Mouse (Mus musculus): ENCODE data around the gene Mtor. TPM values are rescaled to one million over a fixed set of nuclear protein-coding genes. Genes with fewer than 3 reads are reported as not detected.

Mtor gene
- polyA plus RNA-seq, 1 experiment from 2014 or later: 16.5 TPM

DNA sequence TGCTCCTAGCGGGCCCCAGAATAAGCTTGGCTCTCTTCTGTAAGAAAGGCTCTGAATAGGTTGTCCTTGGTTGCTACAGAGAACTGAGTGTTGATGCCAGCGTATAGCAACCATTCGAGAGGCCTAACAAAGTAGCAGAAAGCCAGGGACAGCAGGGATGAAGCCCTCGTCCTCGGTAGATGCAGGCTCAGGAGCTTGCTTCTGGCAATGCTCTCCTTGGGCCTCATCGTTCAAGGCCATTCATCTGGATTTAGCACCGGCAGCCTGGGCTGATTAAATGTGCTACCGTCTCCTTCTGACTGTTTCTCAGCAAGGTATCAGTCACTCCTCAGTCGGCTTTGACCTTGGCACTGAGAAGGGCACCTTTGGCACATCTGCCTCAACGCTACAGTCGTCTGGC lies 19.3 kb upstream of the Mtor start:
- no peaks in the 10 kb centered on the region for H3K27me3 ChIP-seq
- no peak for ATAC-seq (ENCODE audit: low FRiP score, low read depth)
- H3K36me3 ChIP-seq: peaks cover 7% of the 10 kb centered on the region; the same call in 1 of the 2 replicates
- no peak overlapping the region for H3K4me2 ChIP-seq (replicated peaks)
- H3K4me3 ChIP-seq: no peak overlapping the region
- H3K27ac ChIP-seq: no peak overlapping the region
- no peaks in the 10 kb centered on the region for H3K9me3 ChIP-seq
- H3K9ac ChIP-seq: no peak overlapping the region
- H3K4me1 ChIP-seq: no peaks in the 10 kb centered on the region
- 82% methylated on average over 11 of the region's 11 CpGs for WGBS

- H3K27ac ChIP-seq: no peak overlapping the region
- H3K36me3 ChIP-seq: peaks cover 8% of the 10 kb centered on the region; the same call in 1 of the 2 replicates
- H3K9ac ChIP-seq: no peak overlapping the region
- no peaks in the 10 kb centered on the region for H3K27me3 ChIP-seq
- H3K4me1 ChIP-seq: no peaks in the 10 kb centered on the region
- peak; percentile 51; the same call in 1 of the 2 replicates for ATAC-seq (ENCODE audit: low FRiP score, low read depth)
- H3K4me2 ChIP-seq (replicated peaks): no peak overlapping the region
- H3K9me3 ChIP-seq: no peaks in the 10 kb centered on the region
- 24% methylated on average over 6 of the region's 6 CpGs for WGBS
- no peak overlapping the region for H3K4me3 ChIP-seq
Observed at GRCm38 (mm10) chr4:148429686-148430085, 18.7 kb upstream of the Mtor start.

DNA sequence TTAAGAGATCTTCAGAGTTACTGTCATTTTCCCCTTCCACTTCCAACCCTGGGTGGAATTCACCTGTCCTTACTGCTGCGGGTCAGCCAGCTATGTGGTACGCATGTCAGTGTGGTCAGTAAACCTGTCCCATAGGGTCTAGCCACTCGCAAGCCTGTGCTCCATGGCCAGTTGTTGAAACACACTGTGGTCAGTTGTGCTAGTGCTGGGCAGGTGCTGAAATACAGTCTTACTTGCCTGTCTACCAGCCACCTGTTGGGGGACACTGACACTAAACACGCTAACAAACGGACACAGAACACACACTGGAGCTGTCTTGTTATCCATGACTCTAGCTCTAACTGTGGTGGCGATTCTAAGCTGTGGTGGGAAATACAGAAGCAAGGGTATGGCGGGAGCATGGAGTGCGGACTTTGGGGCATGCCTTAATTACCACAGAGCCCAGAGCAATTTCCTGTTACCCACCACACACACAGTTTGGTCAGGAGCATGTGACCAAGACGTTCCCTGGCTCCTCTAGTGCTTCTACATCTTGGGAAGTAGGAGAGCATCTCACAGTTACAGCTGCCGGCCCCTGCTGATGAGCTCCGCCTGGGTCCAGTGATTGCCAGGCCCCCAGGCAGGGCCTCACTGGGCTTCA lies 17.4 kb upstream of the Mtor start:
- Histone ChIP-seq H3K27ac (no peak overlapping the region), H3K36me3 (peaks cover 20% of the 10 kb centered on the region), H3K4me3 (no peak overlapping the region), H3K4me1 (no peaks in the 10 kb centered on the region), H3K9ac (no peak overlapping the region), H3K27me3 (no peaks in the 10 kb centered on the region), H3K9me3 (no peaks in the 10 kb centered on the region), H3K4me2 (replicated peaks) (no peak overlapping the region)
- 68% methylated on average over 11 of the region's 11 CpGs for WGBS
- no peak for ATAC-seq (ENCODE audit: low FRiP score, low read depth)

- Histone ChIP-seq H3K4me3 (no peak overlapping the region), H3K4me1 (no peaks in the 10 kb centered on the region), H3K9me3 (no peaks in the 10 kb centered on the region), H3K9ac (no peak overlapping the region), H3K27ac (no peak overlapping the region), H3K36me3 (peaks cover 24% of the 10 kb centered on the region), H3K27me3 (no peaks in the 10 kb centered on the region), H3K4me2 (replicated peaks) (no peak overlapping the region)
- no peak for ATAC-seq (ENCODE audit: low FRiP score, low read depth)
- WGBS: 91% methylated on average over 4 of the region's 4 CpGs
Observed at GRCm38 (mm10) chr4:148432488-148432887, 15.9 kb upstream of the Mtor start.

DNA sequence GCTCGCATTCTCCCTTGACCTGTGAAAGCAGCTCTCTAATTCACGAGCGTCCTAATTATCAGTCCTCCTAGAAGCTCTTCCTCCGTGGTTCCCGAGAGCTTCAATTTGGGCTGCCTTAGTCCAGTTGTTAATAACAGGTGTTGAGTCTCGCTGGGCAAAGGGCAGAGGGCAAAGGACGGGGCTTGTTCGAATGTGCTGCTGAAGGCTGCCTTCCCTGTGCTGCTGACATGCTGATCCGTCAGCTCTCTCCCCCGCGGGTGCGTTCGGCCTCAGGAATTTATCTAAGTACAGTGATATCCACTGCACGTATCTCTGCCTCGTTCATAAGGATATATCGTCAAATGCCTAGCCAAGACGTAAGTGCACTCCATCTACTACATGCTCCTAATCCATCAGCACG lies 15.1 kb upstream of the Mtor start:
- H3K4me2 ChIP-seq (replicated peaks): no peak overlapping the region
- H3K27me3 ChIP-seq: no peaks in the 10 kb centered on the region
- no peak overlapping the region for H3K27ac ChIP-seq
- 62% methylated on average over 18 of the region's 18 CpGs for WGBS
- H3K4me3 ChIP-seq: no peak overlapping the region
- no peak overlapping the region for H3K9ac ChIP-seq
- no peak for ATAC-seq (ENCODE audit: low FRiP score, low read depth)
- peaks cover 24% of the 10 kb centered on the region for H3K36me3 ChIP-seq
- H3K4me1 ChIP-seq: no peaks in the 10 kb centered on the region
- no peaks in the 10 kb centered on the region for H3K9me3 ChIP-seq

- no peak overlapping the region for H3K27ac ChIP-seq
- H3K4me2 ChIP-seq (replicated peaks): no peak overlapping the region
- H3K4me3 ChIP-seq: no peak overlapping the region
- H3K27me3 ChIP-seq: no peaks in the 10 kb centered on the region
- H3K36me3 ChIP-seq: peaks cover 24% of the 10 kb centered on the region
- H3K9me3 ChIP-seq: no peaks in the 10 kb centered on the region
- ATAC-seq (ENCODE audit: low FRiP score, low read depth): no peak
- WGBS: 85% methylated on average over 5 of the region's 5 CpGs
- no peak overlapping the region for H3K9ac ChIP-seq
- no peaks in the 10 kb centered on the region for H3K4me1 ChIP-seq
Observed at GRCm38 (mm10) chr4:148433813-148434212, 14.6 kb upstream of the Mtor start.

DNA sequence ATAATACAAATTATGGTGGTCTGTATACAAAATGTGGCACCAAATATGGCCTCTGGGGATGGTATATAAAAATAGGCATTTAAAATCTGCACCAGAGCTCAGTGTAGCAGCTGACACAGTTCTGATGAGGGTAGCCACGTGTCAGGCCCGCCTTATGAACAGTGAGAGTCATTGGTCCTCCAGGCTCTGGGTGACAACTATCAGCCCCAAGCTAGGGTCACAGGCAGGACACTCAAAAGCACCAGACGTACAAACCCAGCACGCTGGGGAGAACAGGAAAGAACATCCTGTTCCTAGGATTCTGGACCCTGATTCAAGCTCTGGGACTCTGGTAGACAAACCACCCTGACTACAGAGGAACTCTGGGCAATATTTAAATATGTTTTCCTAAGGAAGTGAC lies 13.9 kb upstream of the Mtor start:
- peaks cover 24% of the 10 kb centered on the region for H3K36me3 ChIP-seq
- whole genome bisulfite sequencing: 86% methylated on average over 4 of the region's 4 CpGs
- H3K4me3 ChIP-seq: no peak overlapping the region
- ATAC-seq (ENCODE audit: low FRiP score, low read depth): no peak
- no peaks in the 10 kb centered on the region for H3K9me3 ChIP-seq
- no peak overlapping the region for H3K27ac ChIP-seq
- no peaks in the 10 kb centered on the region for H3K27me3 ChIP-seq
- H3K4me2 ChIP-seq (replicated peaks): no peak overlapping the region
- H3K9ac ChIP-seq: no peak overlapping the region
- H3K4me1 ChIP-seq: no peaks in the 10 kb centered on the region

DNA sequence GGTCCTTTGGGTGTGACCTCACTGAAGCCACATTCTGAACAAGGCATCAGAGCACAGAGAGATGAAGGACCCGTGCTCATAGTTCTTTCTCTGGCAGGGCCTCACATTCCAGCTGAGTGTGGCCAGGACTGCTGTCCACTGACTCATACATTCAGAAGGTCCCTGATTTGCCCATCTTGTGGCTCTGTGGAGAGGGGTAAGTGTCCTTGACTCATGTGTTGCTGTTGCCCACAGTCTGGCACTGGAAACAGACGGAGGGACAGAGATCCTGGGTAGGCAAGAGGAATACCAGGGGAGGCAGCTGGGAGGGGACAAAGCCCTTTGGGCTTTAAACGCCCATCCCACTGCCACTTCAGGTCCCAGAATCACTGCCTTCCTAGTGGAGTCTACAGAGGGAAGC lies 13.3 kb upstream of the Mtor start:
- H3K27me3 ChIP-seq: no peaks in the 10 kb centered on the region
- 0 out of 2 replicates have a peak overlapping the region, but pooled peaks have one; percentile 13 for H3K9ac ChIP-seq
- no peak overlapping the region for H3K4me3 ChIP-seq
- H3K27ac ChIP-seq: no peak overlapping the region
- ATAC-seq (ENCODE audit: low FRiP score, low read depth): no peak
- peaks cover 26% of the 10 kb centered on the region for H3K36me3 ChIP-seq
- no peaks in the 10 kb centered on the region for H3K9me3 ChIP-seq
- H3K4me2 ChIP-seq (replicated peaks): no peak overlapping the region
- no peaks in the 10 kb centered on the region for H3K4me1 ChIP-seq
- 84% methylated on average over 3 of the region's 3 CpGs for WGBS

- Histone ChIP-seq H3K4me2 (replicated peaks) (no peak overlapping the region), H3K9ac (0 out of 2 replicates have a peak overlapping the region, but pooled peaks have one; percentile 13), H3K27ac (no peak overlapping the region), H3K36me3 (peaks cover 31% of the 10 kb centered on the region), H3K27me3 (no peaks in the 10 kb centered on the region), H3K4me3 (no peak overlapping the region), H3K4me1 (no peaks in the 10 kb centered on the region), H3K9me3 (no peaks in the 10 kb centered on the region)
- no peak for ATAC-seq (ENCODE audit: low FRiP score, low read depth)
- WGBS: 72% methylated on average over 6 of the region's 6 CpGs
Observed at GRCm38 (mm10) chr4:148435657-148436330, 12.6 kb upstream of the Mtor start.

DNA sequence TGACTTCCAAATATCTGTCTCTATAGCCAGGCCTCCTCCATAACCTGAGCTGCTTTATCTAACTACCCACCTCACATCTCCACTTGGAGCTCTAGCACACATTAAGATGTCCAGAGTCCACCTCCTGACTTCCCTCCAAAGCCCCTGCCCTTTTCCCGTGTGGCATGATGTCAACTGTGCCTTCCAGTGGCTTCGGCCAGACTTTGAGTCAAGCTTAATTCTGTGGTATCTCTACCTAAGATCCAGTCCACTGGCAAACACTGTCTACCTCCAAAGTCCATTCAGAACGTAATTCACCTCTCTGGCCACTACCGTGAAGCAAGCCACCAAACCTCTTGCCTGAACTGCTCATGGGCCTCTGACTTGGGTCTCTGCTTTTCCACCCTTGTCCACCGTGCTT lies 6.5 kb upstream of the Mtor start:
- H3K9me3 ChIP-seq: no peaks in the 10 kb centered on the region
- no peak overlapping the region for H3K9ac ChIP-seq
- H3K4me3 ChIP-seq: no peak overlapping the region
- peaks cover 8% of the 10 kb centered on the region; the same call in 1 of the 2 replicates for H3K36me3 ChIP-seq
- H3K27me3 ChIP-seq: no peaks in the 10 kb centered on the region
- H3K4me1 ChIP-seq: peaks cover 17% of the 10 kb centered on the region
- no peak overlapping the region for H3K4me2 ChIP-seq (replicated peaks)
- 95% methylated on average over 5 of the region's 5 CpGs for WGBS
- ATAC-seq (ENCODE audit: low FRiP score, low read depth): no peak
- no peak overlapping the region for H3K27ac ChIP-seq

DNA sequence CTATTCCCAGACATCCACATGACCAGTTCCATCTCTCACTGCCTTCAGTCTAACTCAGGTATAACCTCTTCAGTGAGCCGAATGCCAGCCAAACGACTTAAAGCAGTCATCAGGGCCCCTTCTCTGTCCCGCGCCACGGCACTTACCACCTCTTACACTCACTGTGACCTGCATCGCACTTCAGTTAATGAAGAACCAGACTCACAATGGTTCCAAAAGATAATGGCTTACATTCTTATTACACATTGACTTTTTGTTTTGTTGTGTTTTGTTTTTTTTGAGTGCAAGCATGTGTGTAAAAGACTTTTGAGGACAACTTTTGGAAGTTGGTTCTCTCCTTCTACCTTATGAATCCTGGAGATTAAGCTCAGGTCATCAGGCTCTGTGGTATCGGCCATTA lies 5.8 kb upstream of the Mtor start:
- Histone ChIP-seq H3K27me3 (no peaks in the 10 kb centered on the region), H3K9me3 (no peaks in the 10 kb centered on the region), H3K36me3 (peaks cover 8% of the 10 kb centered on the region; the same call in 1 of the 2 replicates), H3K4me1 (peaks cover 19% of the 10 kb centered on the region), H3K4me2 (replicated peaks) (no peak overlapping the region), H3K27ac (no peak overlapping the region), H3K9ac (no peak overlapping the region), H3K4me3 (no peak overlapping the region)
- WGBS: 93% methylated on average over 7 of the region's 7 CpGs
- no peak for ATAC-seq (ENCODE audit: low FRiP score, low read depth)

- Histone ChIP-seq H3K9ac (peak within 1 kb of the TSS; percentile 83), H3K27me3 (no peaks in the 10 kb centered on the region), H3K36me3 (peaks cover 8% of the 10 kb centered on the region; the same call in 1 of the 2 replicates), H3K4me2 (replicated peaks) (peak within 1 kb of the TSS; percentile 93), H3K4me1 (peaks cover 25% of the 10 kb centered on the region), H3K9me3 (no peaks in the 10 kb centered on the region), H3K27ac (peak within 1 kb of the TSS; percentile 67), H3K4me3 (peak within 1 kb of the TSS; percentile 75)
- ATAC-seq (ENCODE audit: low FRiP score, low read depth): peak; percentile 53
- under 1% methylated on average over 46 of the region's 46 CpGs for WGBS
Observed at GRCm38 (mm10) chr4:148444250-148444967, 4.0 kb upstream of the Mtor start, which contains the start of gene Ubiad1. TSS of gene Ubiad1 (minus strand) at chr4:148444771.

Data from limb, embryonic 13.5 days (tissue).